Comparison of ENCODE assay signal across 14 mouse cellular contexts in the genomic region with DNA sequence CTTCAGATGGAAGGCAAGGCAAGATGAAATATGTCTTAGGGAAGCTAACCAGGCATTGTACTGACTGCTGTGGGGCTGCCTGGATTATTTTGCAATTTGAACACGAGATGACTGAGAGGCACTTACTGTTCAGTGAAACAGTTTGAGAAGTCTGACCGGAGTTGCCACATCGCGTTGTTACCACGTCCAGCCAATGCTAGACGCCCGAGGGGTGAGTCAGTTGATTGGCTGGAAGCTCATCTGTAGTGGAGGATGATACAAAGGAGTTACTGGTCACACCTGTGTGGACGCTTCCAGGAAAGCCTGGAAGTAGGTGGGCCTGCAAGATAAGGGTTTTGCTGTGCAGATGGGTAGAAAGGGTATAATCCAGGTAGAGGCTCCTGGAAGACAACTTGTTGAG. TPM values are rescaled to one million over a fixed set of nuclear protein-coding genes. Genes with fewer than 3 reads are reported as not detected.
A peak's percentile ranks its signal among the peaks of the same experiment; 100 is the strongest.
DNase-seq lines count a peak whose midpoint lies in the region; TF ChIP-seq lines count a peak whose summit lies in the region.
"Had no signal": no experiment of that assay in that cellular context is flagged by ENCODE, and none has a peak within 500 bp of the region (broad histone marks: within the 10 kb centered on the region; RNA-seq: fewer than 3 reads in every experiment).

No protein-coding gene starts in this region.

- peaks cover 28% of the 10 kb centered on the region for H3K36me3 ChIP-seq in thymus, adult 2 months (ENCODE audit: control insufficient read depth, insufficient read depth, low read length)
- peaks cover 40% of the 10 kb centered on the region for H3K36me3 ChIP-seq in hindbrain, embryonic 10.5 days
- H3K36me3 ChIP-seq: midbrain, embryonic 15.5 days had no signal

- H3K4me1 ChIP-seq in thymus, adult 2 months (replicated peaks; ENCODE audit: control insufficient read depth, insufficient read depth, low read length), result peaks cover 39% of the 10 kb centered on the region
- peaks cover 8% of the 10 kb centered on the region; the same call in 1 of the 2 replicates for H3K4me1 ChIP-seq in hindbrain, embryonic 10.5 days (replicated peaks)
- H3K4me1 ChIP-seq: midbrain, embryonic 15.5 days had no signal

- 70% methylated on average over 8 of the region's 8 CpGs for WGBS in thymus, adult 2 months
- WGBS in hindbrain, embryonic 10.5 days, result 93% methylated on average over 8 of the region's 8 CpGs

- H3K4me3 ChIP-seq in thymus, adult 2 months (ENCODE audit: control insufficient read depth, insufficient read depth, low read length), result no peak overlapping the region
- H3K4me3 ChIP-seq in hindbrain, embryonic 10.5 days, result no peak overlapping the region
- H3K4me3 ChIP-seq: midbrain, embryonic 15.5 days had no signal

- peak; percentile 60 for DNase-seq in adrenal gland, postnatal 14 days
- DNase-seq in adrenal gland, postnatal 4 days (ENCODE audit: low spot score in 2 of 2), result no peak
- DNase-seq in thymus, adult 2 months, result peak; percentile 17
- DNase-seq in thymus, postnatal 10 days (ENCODE audit: low spot score in 2 of 2), result no peak
- peak; percentile 33 for DNase-seq in lung, postnatal 14 days
- DNase-seq in hindbrain, embryonic 10.5 days (ENCODE audit: low spot score), result no peak
- no peak for DNase-seq in testis, postnatal 14 days (ENCODE audit: low spot score)
- no peak for DNase-seq in thymus, adult 18-20 months
- DNase-seq: embryo, embryonic 11 days; layer of hippocampus, adult 9-11 months; thymus, postnatal 14 days had no signal

- TF ChIP-seq POLR2A in thymus, adult 2 months (IDR thresholded peaks at IDR 0.05; ENCODE audit: control insufficient read depth, extremely low read depth, insufficient read depth, low read length, poor library complexity), result no peak

- no peaks in the 10 kb centered on the region for H3K27me3 ChIP-seq in thymus, adult 2 months (ENCODE audit: control insufficient read depth, insufficient read depth, low read length)
- H3K27me3 ChIP-seq in hindbrain, embryonic 10.5 days (ENCODE audit: insufficient read depth, poor library complexity, severe bottlenecking), result no peaks in the 10 kb centered on the region
- H3K27me3 ChIP-seq: midbrain, embryonic 15.5 days had no signal

- no peak for TF ChIP-seq CTCF in thymus, adult 2 months (IDR thresholded peaks at IDR 0.05; ENCODE audit: borderline replicate concordance, control insufficient read depth, extremely low read depth, insufficient read depth, low read length, poor library complexity)

- H3K27ac ChIP-seq in thymus, adult 2 months (ENCODE audit: control insufficient read depth, insufficient read depth, low read length), result peak overlapping the region; percentile 87
- H3K27ac ChIP-seq in hindbrain, embryonic 10.5 days, result no peak overlapping the region
- H3K27ac ChIP-seq: midbrain, embryonic 15.5 days had no signal

- no peaks in the 10 kb centered on the region for H3K9me3 ChIP-seq in hindbrain, embryonic 10.5 days
- H3K9me3 ChIP-seq: midbrain, embryonic 15.5 days had no signal

RNA-seq across cellular contexts. Expression of a gene that starts 8.8 kb away (rescaled TPM):
- 110 and 121 TPM in 2 replicates for total RNA-seq in adrenal gland, postnatal 14 days (2021)
- total RNA-seq in adrenal gland, postnatal 4 days (2021), result 100 to 1,000 TPM; 101 to 104 TPM
- 78.4 and 83.9 TPM in 2 replicates for polyA plus RNA-seq in thymus, adult 2 months (2012; rRNA removed)
- polyA plus RNA-seq in hindbrain, embryonic 10.5 days (2016; fragmentation: Nextera tagmentation; extraction: Ambion mirVana), result 26.6 and 29.8 TPM in 2 replicates

RNA-seq across cellular contexts. Expression of a gene that starts 24.3 kb away (rescaled TPM):
- 7.9 and 9.4 TPM in 2 replicates for total RNA-seq in adrenal gland, postnatal 14 days (2021)
- total RNA-seq in adrenal gland, postnatal 4 days (2021), result under 1 TPM; 0.20 to 0.25 TPM
- 0.16 and 0.37 TPM in 2 replicates for polyA plus RNA-seq in thymus, adult 2 months (2012; rRNA removed)
- not detected in 2 replicates for polyA plus RNA-seq in hindbrain, embryonic 10.5 days (2016; fragmentation: Nextera tagmentation; extraction: Ambion mirVana)
- polyA plus RNA-seq: heart, embryonic 14.5 days; limb, embryonic 11.5 days; midbrain, embryonic 15.5 days had no signal

Comparison
In these comparisons a context has a peak if more than half of its experiments do, and no peak if none do; other contexts are left out.
1. DNase-seq: peak in adrenal gland, postnatal 14 days (single experiment), thymus, adult 2 months (single experiment) and lung, postnatal 14 days (single experiment); none in adrenal gland, postnatal 4 days (0 of 2), thymus, postnatal 10 days (0 of 2), hindbrain, embryonic 10.5 days (single experiment), testis, postnatal 14 days (single experiment) and thymus, adult 18-20 months (0 of 2).